Mouse (Mus musculus): Measurements from ENCODE around the gene Tnfrsf4. TPM values are rescaled to one million over a fixed set of nuclear protein-coding genes. Genes with fewer than 3 reads are reported as not detected.

Gene Tnfrsf4
- polyA plus RNA-seq, 1 experiment from 2014 or later: 0.70 TPM

DNA sequence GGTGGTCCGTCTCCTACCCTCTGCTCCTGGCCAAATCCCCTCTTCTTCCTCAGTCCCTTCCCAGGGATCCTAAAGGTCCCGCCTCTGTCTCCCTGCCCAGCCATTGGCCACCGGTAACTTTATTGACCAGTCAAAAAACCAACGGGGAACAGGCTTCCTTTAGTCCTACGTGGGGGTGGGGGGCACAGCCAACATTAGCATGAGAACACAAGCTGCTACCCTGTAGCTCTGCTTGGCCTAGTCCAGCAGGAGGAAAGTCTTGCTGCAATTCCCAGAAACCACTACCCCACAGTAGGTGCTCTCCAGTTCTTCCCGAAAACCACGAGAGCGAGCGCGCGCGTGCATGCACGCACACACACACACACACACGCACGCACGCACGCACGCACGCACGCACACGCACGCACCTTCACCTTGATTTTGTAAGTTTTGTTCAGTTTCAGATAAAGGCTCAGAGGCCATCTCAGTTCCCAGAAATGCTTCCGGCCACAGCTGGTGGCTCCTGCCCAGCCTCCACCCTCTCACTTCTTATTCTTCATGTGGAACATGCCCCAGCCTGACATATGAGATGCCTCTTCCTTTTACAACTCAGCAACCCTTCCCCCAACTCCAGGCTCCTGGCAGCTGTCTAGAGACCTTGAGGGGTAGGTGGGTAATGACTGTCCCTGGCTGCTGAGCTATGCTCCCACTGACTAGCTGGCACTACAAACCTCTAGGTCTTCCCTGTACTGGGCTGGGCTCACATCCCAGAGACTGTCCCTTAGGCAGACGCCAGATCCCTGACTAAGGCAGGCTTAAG is 18.1 kb downstream of the Tnfrsf4 start:
- H3K36me3 ChIP-seq (ENCODE audit: insufficient read depth, low read length): 0 out of 2 replicates have a peak, but pooled peaks cover 3% of the 10 kb centered on the region
- ATAC-seq (replicated peaks; ENCODE audit: low FRiP score, low read depth) (peak; percentile 80), DNase-seq (ENCODE audit: low spot score) (peak; percentile 94)
- WGBS: under 1% methylated on average over 24 of the region's 24 CpGs
- H3K9me3 ChIP-seq (replicated peaks; ENCODE audit: low read length): no peaks in the 10 kb centered on the region
- peaks cover 16% of the 10 kb centered on the region for H3K4me1 ChIP-seq (replicated peaks; ENCODE audit: insufficient read depth, low read length)
- H3K4me3 ChIP-seq (replicated peaks; ENCODE audit: low read depth, low read length): peak overlapping the region; percentile 47
- H3K9ac ChIP-seq (ENCODE audit: low read depth, low read length): peak overlapping the region; percentile 53
- no peaks in the 10 kb centered on the region for H3K27me3 ChIP-seq (ENCODE audit: insufficient read depth, low read length)
- peak overlapping the region; percentile 92 for H3K27ac ChIP-seq
- peak overlapping the region; percentile 60 for H3K4me2 ChIP-seq (ENCODE audit: low read length)
- TF ChIP-seq CTCF (IDR thresholded peaks at IDR 0.05; ENCODE audit: low read depth): no peak

DNA sequence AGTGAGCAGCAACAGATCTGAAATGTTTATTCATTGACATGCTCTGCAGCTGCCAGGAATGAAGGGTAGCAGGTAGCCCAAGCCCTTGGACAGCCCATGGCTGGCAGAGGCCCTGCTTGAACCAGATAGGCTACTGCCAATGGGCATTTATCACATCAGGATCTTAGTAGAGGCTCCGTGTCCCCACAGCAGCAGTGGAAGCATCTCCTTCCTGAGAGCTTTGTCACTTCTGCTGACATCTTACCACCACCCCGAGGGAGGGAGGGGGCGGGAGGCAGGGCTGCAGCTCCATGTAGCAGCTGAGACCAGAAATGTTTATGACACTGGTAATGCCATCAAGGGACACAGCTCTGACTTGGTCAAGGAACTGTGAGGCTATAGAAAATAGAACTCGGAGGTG is 19.2 kb downstream of the Tnfrsf4 start:
- Histone ChIP-seq H3K9me3 (replicated peaks; ENCODE audit: low read length) (no peaks in the 10 kb centered on the region), H3K9ac (ENCODE audit: low read depth, low read length) (no peak overlapping the region), H3K4me3 (replicated peaks; ENCODE audit: low read depth, low read length) (no peak overlapping the region), H3K27me3 (ENCODE audit: insufficient read depth, low read length) (no peaks in the 10 kb centered on the region), H3K36me3 (ENCODE audit: insufficient read depth, low read length) (0 out of 2 replicates have a peak, but pooled peaks cover 3% of the 10 kb centered on the region), H3K4me1 (replicated peaks; ENCODE audit: insufficient read depth, low read length) (peaks cover 16% of the 10 kb centered on the region), H3K27ac (peak overlapping the region; percentile 92), H3K4me2 (ENCODE audit: low read length) (no peak overlapping the region)
- DNase-seq (ENCODE audit: low spot score) (no peak), ATAC-seq (replicated peaks; ENCODE audit: low FRiP score, low read depth) (no peak)
- TF ChIP-seq CTCF (IDR thresholded peaks at IDR 0.05; ENCODE audit: low read depth): no peak
- 78% methylated on average over 4 of the region's 4 CpGs for WGBS

DNA sequence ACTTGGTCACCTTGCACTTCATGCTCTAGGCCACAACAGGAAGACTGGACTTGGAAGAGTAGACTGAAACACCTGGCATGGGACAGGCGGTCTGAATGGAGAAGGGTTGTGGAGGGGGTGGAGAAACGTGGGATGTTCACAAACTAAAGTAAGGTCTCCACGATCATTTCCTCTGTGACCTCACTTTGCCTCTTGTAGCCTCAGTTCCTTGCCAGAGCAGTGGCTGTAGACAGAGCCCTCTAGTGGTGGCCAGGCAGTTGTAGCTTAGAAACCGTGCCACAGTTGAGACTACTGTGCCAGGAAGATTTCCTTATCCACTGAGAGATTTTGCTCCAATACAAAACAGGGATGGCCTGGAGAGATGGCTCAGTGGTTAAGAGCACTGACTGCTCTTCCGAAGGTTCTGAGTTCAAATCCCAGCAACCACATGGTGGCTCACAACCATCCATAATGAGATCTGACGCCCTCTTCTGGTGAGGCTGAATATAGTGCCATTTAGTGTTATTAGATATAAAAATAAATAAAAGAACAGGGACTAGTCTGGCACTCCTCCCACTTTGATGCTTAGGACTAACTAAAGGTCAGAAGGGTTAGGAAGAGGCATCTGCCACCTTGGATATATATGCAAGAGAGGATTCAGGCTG is 20.0 kb downstream of the Tnfrsf4 start:
- peak; percentile 81 for TF ChIP-seq CTCF (IDR thresholded peaks at IDR 0.05; ENCODE audit: low read depth)
- no peak for ATAC-seq (replicated peaks; ENCODE audit: low FRiP score, low read depth)
- no peaks in the 10 kb centered on the region for H3K27me3 ChIP-seq (ENCODE audit: insufficient read depth, low read length)
- H3K4me3 ChIP-seq (replicated peaks; ENCODE audit: low read depth, low read length): no peak overlapping the region
- 37% methylated on average over 6 of the region's 6 CpGs for WGBS
- H3K4me2 ChIP-seq (ENCODE audit: low read length): no peak overlapping the region
- no peak overlapping the region for H3K9ac ChIP-seq (ENCODE audit: low read depth, low read length)
- peak overlapping the region; percentile 52; the same call in 1 of the 2 replicates for H3K27ac ChIP-seq
- no peaks in the 10 kb centered on the region for H3K36me3 ChIP-seq (ENCODE audit: insufficient read depth, low read length)
- H3K4me1 ChIP-seq (replicated peaks; ENCODE audit: insufficient read depth, low read length): peaks cover 16% of the 10 kb centered on the region
- no peaks in the 10 kb centered on the region for H3K9me3 ChIP-seq (replicated peaks; ENCODE audit: low read length)
- peak; percentile 78 for DNase-seq (ENCODE audit: low spot score)

DNA sequence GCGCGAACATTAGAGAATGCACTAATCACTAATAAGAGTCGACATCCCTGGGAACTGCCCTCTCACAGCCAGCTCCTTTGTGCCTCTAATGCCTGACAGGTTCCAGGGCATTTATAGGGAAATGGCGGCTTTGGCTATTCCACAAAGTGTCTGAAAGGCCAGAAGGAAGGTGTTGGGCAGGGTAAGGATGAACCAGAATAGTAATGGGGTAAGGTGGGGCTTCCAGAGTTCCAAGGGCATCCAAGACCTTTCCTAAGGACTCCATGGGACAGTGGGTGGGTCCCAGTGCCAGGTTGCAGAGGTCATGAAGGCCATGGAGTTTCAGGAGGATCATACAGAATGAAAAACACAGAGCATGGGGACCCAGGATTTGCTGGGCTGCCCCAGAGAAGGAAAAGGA is 20.7 kb downstream of the Tnfrsf4 start:
- H3K36me3 ChIP-seq (ENCODE audit: insufficient read depth, low read length): no peaks in the 10 kb centered on the region
- no peak for ATAC-seq (replicated peaks; ENCODE audit: low FRiP score, low read depth)
- H3K4me1 ChIP-seq (replicated peaks; ENCODE audit: insufficient read depth, low read length): peaks cover 16% of the 10 kb centered on the region
- no peak overlapping the region for H3K27ac ChIP-seq
- no peak for TF ChIP-seq CTCF (IDR thresholded peaks at IDR 0.05; ENCODE audit: low read depth)
- DNase-seq (ENCODE audit: low spot score): no peak
- no peak overlapping the region for H3K9ac ChIP-seq (ENCODE audit: low read depth, low read length)
- 72% methylated on average over 4 of the region's 4 CpGs for WGBS
- H3K9me3 ChIP-seq (replicated peaks; ENCODE audit: low read length): no peaks in the 10 kb centered on the region
- no peaks in the 10 kb centered on the region for H3K27me3 ChIP-seq (ENCODE audit: insufficient read depth, low read length)
- no peak overlapping the region for H3K4me3 ChIP-seq (replicated peaks; ENCODE audit: low read depth, low read length)
- H3K4me2 ChIP-seq (ENCODE audit: low read length): peak overlapping the region; percentile 38; the same call in 1 of the 2 replicates

DNA sequence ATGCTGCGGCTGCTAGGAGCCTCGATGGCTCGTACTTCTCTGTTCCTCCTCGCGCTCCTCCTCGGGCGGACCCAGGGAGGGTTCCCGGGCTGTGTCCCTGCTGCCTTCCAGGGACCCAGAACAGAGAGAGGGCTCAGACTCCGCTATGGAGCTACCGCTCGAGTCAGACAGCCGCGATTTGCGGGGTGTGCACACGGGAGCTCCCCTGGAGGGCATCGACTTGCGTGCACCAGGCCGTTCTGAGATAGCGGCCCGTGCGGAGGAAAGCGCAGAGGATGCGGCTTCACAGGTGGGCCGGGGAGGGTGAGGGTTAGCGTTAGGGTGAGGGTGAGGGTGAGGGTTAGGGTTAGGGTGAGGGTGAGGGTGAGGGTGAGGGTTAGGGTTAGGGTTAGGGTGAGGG is 21.3 kb downstream of the Tnfrsf4 start:
- no peak overlapping the region for H3K4me3 ChIP-seq (replicated peaks; ENCODE audit: low read depth, low read length)

DNA sequence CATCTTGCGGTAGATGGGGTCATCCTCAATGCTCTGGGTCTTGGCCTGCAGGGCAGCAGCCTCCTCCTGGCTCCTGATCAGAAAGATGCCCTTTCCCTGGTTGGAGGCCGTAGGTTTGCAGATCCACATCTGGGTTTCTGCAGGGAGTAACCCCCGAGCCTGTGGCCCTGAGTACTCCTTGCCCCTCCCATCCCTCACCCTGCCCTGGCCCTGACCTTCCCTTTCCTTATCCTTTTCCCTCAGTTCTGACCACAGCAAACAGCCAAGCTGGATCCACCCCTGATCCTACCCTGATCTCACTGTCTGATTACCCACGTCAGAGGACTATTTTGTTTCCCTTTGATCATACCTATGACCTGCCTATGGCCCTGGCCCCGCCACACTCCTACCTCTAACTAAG is 31.1 kb downstream of the Tnfrsf4 start:
- TF ChIP-seq CTCF (IDR thresholded peaks at IDR 0.05; ENCODE audit: low read depth): no peak
- H3K4me2 ChIP-seq (ENCODE audit: low read length): no peak overlapping the region
- no peaks in the 10 kb centered on the region for H3K36me3 ChIP-seq (ENCODE audit: insufficient read depth, low read length)
- H3K4me3 ChIP-seq (replicated peaks; ENCODE audit: low read depth, low read length): no peak overlapping the region
- H3K27ac ChIP-seq: no peak overlapping the region
- H3K9ac ChIP-seq (ENCODE audit: low read depth, low read length): no peak overlapping the region
- ATAC-seq (replicated peaks; ENCODE audit: low FRiP score, low read depth) (0 out of 2 replicates have a peak, but pooled peaks have one; percentile 6), DNase-seq (ENCODE audit: low spot score) (no peak)
- WGBS: 47% methylated on average over 5 of the region's 5 CpGs
- H3K27me3 ChIP-seq (ENCODE audit: insufficient read depth, low read length): no peaks in the 10 kb centered on the region
- H3K4me1 ChIP-seq (replicated peaks; ENCODE audit: insufficient read depth, low read length): no peaks in the 10 kb centered on the region
- no peaks in the 10 kb centered on the region for H3K9me3 ChIP-seq (replicated peaks; ENCODE audit: low read length)

More for the DNA sequence above, 21.3 kb downstream of the Tnfrsf4 start:
- 19% methylated on average over 25 of the region's 25 CpGs for WGBS
- Histone ChIP-seq H3K36me3 (ENCODE audit: insufficient read depth, low read length) (no peaks in the 10 kb centered on the region), H3K4me1 (replicated peaks; ENCODE audit: insufficient read depth, low read length) (peaks cover 16% of the 10 kb centered on the region), H3K9me3 (replicated peaks; ENCODE audit: low read length) (no peaks in the 10 kb centered on the region), H3K9ac (ENCODE audit: low read depth, low read length) (peak overlapping the region; percentile 13; the same call in 1 of the 2 replicates), H3K4me2 (ENCODE audit: low read length) (peak overlapping the region; percentile 38), H3K27me3 (ENCODE audit: insufficient read depth, low read length) (no peaks in the 10 kb centered on the region), H3K27ac (no peak overlapping the region)
- no peak for ATAC-seq (replicated peaks; ENCODE audit: low FRiP score, low read depth)
- DNase-seq (ENCODE audit: low spot score): no peak
- no peak for TF ChIP-seq CTCF (IDR thresholded peaks at IDR 0.05; ENCODE audit: low read depth)

All from kidney, postnatal 0 days (tissue).